Mouse (Mus musculus) 416B (cell line): ENCODE data around the gene Pif1.

Experiments used
- DNase-seq: peaks from one replicate; pipeline ENCODE4 v3.0.0; 2011; ENCODE audit warnings: low read depth

The Pif1 gene

GRCm38 (mm10) chr9:65586406-65587269 lies at the start of gene Pif1:
TSS of gene Pif1 (plus strand) at chr9:65587160.
- peak; percentile 94 for DNase-seq

- DNase-seq: no peak
Measured at GRCm38 (mm10) chr9:65537901-65538630, 48.9 kb upstream of the Pif1 start.

- no peak for DNase-seq
Measured at GRCm38 (mm10) chr9:65539697-65540096, 47.3 kb upstream of the Pif1 start.

GRCm38 (mm10) chr9:65541126-65542068 lies 45.6 kb upstream of the Pif1 start:
- DNase-seq: peak; percentile 98

GRCm38 (mm10) chr9:65542111-65542524 lies 44.8 kb upstream of the Pif1 start:
- peak; percentile 92 for DNase-seq

GRCm38 (mm10) chr9:65545635-65546412 lies 41.1 kb upstream of the Pif1 start:
- DNase-seq: peak; percentile 83

- DNase-seq: peak; percentile 82
Measured at GRCm38 (mm10) chr9:65546413-65546695, 40.6 kb upstream of the Pif1 start.

- no peak for DNase-seq
Measured at GRCm38 (mm10) chr9:65547111-65547510, 39.8 kb upstream of the Pif1 start.

GRCm38 (mm10) chr9:65547844-65548243 lies 39.1 kb upstream of the Pif1 start:
- DNase-seq: no peak

- no peak for DNase-seq
Measured at GRCm38 (mm10) chr9:65548311-65548710, 38.6 kb upstream of the Pif1 start.

GRCm38 (mm10) chr9:65549139-65549538 lies 37.8 kb upstream of the Pif1 start:
- DNase-seq: no peak

GRCm38 (mm10) chr9:65549643-65550042 lies 37.3 kb upstream of the Pif1 start:
- peak; percentile 83 for DNase-seq

- peak; percentile 90 for DNase-seq
Measured at GRCm38 (mm10) chr9:65550079-65550831, 36.7 kb upstream of the Pif1 start.

- DNase-seq: peak; percentile 97
Measured at GRCm38 (mm10) chr9:65551035-65551434, 35.9 kb upstream of the Pif1 start.

- peak; percentile 98 for DNase-seq
Measured at GRCm38 (mm10) chr9:65552141-65552540, 34.8 kb upstream of the Pif1 start.

GRCm38 (mm10) chr9:65552711-65553110 lies 34.2 kb upstream of the Pif1 start:
- DNase-seq: no peak

- no peak for DNase-seq
Measured at GRCm38 (mm10) chr9:65555001-65555405, 32.0 kb upstream of the Pif1 start.

- no peak for DNase-seq
Measured at GRCm38 (mm10) chr9:65555621-65556020, 31.3 kb upstream of the Pif1 start.

GRCm38 (mm10) chr9:65556349-65556748 lies 30.6 kb upstream of the Pif1 start:
- no peak for DNase-seq

GRCm38 (mm10) chr9:65556979-65557378 lies 30.0 kb upstream of the Pif1 start:
- no peak for DNase-seq

GRCm38 (mm10) chr9:65558806-65559205 lies 28.2 kb upstream of the Pif1 start:
- DNase-seq: no peak
